Mouse (Mus musculus): Measurements from ENCODE around the gene Rdh7.

DNA sequence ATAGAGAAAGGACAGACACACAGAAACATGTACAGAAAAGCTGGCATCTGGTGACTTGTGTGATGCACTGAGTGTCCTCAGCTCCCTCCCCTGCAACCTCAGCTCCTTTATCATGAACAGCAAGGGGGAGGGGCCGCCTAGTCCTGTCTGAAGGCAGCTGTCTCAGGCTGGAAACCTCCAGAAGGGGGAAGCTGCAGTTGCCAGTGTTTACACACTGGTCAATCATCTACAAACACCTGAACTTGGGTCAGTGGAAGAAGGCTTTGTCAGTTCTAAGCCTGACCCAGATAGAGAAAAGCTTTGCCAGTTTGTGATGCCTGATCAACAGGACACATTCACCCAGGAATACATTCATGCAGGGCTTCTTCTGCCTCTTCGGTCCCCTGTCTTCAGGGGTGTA lies 10.9 kb downstream of the Rdh7 start:
- TF ChIP-seq GATA1 (IDR thresholded peaks at IDR 0.05; ENCODE audit: borderline replicate concordance, low read length) (no peak), FLI1 (IDR thresholded peaks at IDR 0.05; ENCODE audit: low read length) (no peak)
